Mouse (Mus musculus) right cerebral cortex, postnatal 36 days (tissue): ENCODE results near the gene Mid1ip1.

Source experiments
- DNase-seq, 2 experiments: peaks; one replicate each; pipeline ENCODE4 v3.0.0; 2022; ENCODE audit warnings: low spot score in 2 of 2, mixed read lengths in 1 of 2

The Mid1ip1 gene

GRCm38 (mm10) chrX:10714696-10715140 is at the start of gene Mid1ip1:
Gene Mid1ip1 (plus strand): TSS chrX:10715013.
- DNase-seq, result peak; percentile 15 to 47

GRCm38 (mm10) chrX:10694455-10695180 is 20.2 kb upstream of the Mid1ip1 start:
- no peak for DNase-seq

- DNase-seq, result no peak
Observed at GRCm38 (mm10) chrX:10706728-10707127, 8.1 kb upstream of the Mid1ip1 start.

GRCm38 (mm10) chrX:10713839-10714637 is 775 bp upstream of the Mid1ip1 start:
- DNase-seq, result no peak

GRCm38 (mm10) chrX:10716917-10717763 is 2.3 kb downstream of the Mid1ip1 start:
- peak; percentile 63 to 73 for DNase-seq

- peak; percentile 9 to 20 for DNase-seq
Observed at GRCm38 (mm10) chrX:10718021-10718837, 3.4 kb downstream of the Mid1ip1 start.

GRCm38 (mm10) chrX:10718838-10719539 is 4.2 kb downstream of the Mid1ip1 start:
- peak; percentile 19 to 22 for DNase-seq

- DNase-seq, result no peak
Observed at GRCm38 (mm10) chrX:10720391-10720790, 5.6 kb downstream of the Mid1ip1 start.

GRCm38 (mm10) chrX:10724571-10724970 is 9.8 kb downstream of the Mid1ip1 start:
- no peak for DNase-seq

- DNase-seq, result no peak
Observed at GRCm38 (mm10) chrX:10729488-10729887, 14.7 kb downstream of the Mid1ip1 start.

- no peak for DNase-seq
Observed at GRCm38 (mm10) chrX:10734453-10734852, 19.6 kb downstream of the Mid1ip1 start.

GRCm38 (mm10) chrX:10734874-10735273 is 20.1 kb downstream of the Mid1ip1 start:
- DNase-seq, result no peak

GRCm38 (mm10) chrX:10758866-10759265 is 44.1 kb downstream of the Mid1ip1 start:
- no peak for DNase-seq

- no peak for DNase-seq
Observed at GRCm38 (mm10) chrX:10763476-10764016, 48.7 kb downstream of the Mid1ip1 start.
